Mouse (Mus musculus): ENCODE data around the gene Osm.

Gene Osm

DNA sequence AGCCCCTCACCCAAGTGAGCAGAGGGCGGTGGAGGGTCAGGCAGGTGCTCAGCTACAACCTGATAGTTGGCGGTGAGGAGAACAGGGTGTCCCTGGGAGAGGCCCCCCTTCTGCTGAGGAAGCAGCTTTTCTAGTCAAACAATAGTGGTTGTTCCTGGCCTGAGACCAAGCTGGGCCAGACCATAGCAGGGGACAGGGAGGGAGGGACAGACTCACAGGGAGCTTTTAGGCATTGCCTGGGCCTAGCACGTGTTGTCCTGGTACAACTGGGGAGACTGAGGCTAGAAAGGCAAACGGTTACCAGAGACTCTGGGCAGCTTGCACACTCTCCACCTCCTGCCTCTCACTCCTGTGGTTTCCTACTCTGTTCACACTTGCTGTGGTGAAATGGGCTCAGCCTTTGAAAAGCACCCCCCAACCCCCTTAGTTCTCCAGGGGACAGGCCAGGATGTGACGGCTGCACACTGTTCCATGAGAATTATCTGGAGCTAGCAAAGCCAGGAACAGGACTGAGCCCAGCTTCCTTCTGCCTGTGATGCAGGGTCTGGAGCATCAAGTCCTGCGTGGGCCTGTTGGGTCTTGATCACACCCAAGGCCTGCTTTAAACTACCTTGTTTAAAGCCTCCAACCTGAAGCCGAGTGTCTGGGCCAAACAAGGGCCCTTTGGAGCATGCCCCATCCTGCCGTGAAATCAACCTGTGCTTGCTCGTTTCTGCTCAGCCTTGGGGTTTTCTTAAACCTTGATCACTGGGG lies 19.8 kb upstream of the Osm start:
- DNase-seq = no peak

DNA sequence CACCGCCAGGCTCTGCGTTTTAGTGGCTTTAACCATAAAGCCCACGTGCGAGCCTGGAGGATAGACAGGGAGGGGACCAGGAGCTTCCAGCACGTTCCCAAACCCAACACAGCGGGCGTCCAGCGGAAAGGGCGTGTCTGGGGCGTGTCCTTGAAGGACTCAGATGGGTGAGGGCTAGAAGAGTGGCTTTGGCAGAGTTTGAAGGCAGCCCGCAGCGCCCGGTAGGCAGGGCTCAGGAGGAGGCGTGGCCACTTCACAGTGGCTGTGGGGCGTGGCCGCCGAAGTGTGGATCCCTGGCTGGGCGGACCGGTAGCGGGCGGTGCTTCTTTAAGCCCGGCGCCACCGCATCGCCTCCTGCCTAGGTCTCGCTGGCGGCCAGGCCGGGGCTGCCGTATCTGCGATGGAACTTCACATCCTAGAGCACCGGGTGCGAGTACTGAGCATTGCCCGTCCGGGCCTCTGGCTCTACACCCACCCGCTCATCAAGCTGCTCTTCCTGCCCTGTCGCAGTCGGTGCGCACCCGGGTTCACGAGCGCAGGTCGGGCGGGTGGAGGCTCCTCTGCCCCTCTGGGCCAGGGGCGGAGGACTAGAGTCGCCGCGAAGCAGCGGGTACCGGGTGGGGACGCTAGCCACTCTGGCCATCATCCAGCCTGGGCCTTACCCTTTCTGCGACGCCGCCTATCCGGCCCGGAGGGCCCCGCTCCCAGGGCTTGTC lies 18.1 kb upstream of the Osm start, which contains the start of gene Castor1:
Gene Castor1 (plus strand): TSS at position 312 of the 716 bp plus-strand sequence.
- peak; percentile 41 to 67 for DNase-seq

DNA sequence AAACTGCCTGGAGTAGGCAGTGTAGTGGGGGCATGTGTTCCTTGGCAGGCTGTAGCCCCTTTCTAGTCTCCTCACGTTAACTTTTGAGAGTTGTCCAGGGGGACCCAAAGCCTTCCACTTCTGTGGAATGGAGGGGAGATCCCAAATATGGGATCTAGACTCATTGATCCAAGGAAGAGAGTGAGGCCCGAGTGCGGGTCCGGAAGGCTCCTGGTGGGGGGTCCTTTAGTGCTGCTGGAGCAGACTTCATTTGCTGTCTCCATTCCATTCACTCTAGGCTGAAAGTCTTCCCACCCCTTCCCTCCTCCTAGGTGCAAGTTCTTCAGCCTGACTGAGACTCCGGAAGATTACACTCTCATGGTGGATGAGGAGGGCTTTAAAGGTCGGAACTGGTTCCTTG lies 17.6 kb upstream of the Osm start:
- no peak for DNase-seq

- peak; percentile 71 to 82 for DNase-seq
Observed at GRCm38 (mm10) chr11:4219317-4219751, 16.9 kb upstream of the Osm start.

- no peak for DNase-seq
Observed at GRCm38 (mm10) chr11:4219908-4220307, 16.3 kb upstream of the Osm start.

DNA sequence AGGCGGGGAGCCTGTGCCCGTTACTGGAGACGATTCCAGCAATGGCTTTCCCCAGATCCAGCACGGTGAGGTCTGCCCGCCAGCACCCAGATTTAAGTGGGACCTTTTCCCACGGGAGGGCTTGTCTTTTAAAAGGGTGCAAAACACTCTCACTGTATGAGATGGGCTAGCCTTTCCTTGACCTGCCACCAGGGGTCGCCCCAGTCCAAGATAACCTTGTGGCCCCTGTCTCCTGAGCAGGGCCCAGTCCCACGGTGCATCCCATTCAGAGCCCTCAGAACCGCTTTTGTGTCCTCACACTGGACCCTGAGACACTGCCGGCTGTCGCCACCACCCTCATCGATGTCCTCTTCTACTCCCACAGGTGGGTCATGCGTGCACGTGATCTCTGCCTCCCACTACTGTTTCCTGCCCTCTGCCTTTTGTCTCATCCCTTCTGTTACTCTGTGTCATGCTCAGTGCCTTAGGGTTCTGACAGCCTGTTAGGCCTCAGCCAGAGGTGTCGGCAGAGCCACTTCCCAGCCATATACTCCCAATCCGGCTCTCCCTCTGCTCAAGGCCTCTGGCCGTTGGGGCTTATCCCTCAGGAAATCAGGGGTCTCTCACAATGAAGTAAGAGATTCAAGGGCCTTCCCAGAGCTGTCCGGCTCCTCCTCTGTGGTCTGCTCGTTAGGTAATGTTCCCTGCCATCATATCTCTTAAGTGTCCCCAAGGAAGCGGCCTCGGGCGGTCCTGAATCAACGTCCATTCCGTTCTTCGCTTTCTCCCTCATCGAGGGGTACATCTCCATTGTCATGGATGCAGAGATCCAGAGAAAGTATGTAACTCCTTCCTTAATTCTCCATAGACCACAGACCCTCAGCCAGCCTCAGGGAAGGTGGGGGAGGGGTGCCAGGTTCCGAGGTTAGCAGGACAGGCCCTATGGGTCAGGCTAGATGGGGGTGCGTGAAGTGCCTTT lies 15.5 kb upstream of the Osm start:
- DNase-seq = peak; percentile 88 to 92

GRCm38 (mm10) chr11:4222046-4222950 lies 13.9 kb upstream of the Osm start:
- DNase-seq = no peak

DNA sequence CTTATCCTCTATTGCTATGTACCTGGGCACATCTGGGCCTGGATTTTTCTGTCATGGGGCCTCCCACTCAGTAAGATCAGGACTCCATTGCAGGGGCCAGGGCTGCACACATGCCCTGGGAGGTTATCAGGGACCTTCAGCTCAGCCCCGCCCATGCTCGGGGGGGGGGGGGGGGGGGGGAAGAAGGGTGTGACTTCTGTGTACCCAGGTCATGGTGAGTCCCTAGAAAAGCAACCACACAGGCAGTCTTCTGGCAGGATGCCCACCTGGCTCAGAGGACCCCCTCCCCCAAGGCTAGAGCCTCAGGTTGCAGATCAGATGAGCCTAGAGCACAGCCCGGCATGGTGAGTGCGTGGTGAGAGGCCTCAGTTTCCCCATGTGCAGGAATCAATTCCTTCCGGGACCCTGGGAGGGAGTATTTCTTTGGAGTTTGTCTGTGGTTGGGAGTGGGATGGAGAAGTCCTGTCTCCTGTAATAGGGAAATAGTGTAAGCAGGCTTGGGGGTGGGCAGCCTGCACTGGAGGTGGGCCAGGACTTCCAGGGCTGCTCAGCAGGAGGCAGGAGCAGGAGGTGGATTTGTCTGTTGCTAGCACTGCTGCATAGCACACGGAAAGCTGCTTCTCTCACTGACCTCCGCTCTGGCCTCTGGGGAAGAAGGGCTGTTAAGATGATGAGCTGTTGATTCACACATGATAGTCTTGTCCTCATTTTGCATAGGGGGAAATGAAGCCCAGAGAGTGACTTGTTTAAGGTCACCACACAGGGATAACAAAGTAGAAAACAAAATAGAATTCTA lies 12.6 kb upstream of the Osm start:
- no peak for DNase-seq

- no peak for DNase-seq
Observed at GRCm38 (mm10) chr11:4224223-4224622, 12.0 kb upstream of the Osm start.

GRCm38 (mm10) chr11:4226569-4227325 lies 9.5 kb upstream of the Osm start:
- DNase-seq = no peak

DNA sequence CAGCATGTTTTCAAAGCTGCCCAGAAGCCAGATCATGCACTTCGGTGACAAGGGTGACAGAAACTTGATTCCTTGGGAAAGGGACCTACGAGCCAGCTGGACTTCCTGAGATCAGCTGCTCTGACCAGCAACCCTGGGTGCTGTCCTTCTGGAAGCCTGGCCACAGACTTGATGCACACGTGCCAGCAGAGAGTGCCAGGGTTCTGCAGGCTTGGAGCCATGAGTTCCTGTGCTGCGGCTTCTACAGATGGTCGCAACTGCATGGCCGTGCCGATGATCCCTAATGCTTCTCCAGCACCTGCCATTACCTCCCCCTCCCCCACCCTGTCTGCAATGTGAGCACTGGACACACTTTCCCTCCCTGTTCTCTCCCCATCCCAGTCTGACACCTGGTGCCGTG lies 7.8 kb upstream of the Osm start:
- DNase-seq = peak; percentile 88 to 89

DNA sequence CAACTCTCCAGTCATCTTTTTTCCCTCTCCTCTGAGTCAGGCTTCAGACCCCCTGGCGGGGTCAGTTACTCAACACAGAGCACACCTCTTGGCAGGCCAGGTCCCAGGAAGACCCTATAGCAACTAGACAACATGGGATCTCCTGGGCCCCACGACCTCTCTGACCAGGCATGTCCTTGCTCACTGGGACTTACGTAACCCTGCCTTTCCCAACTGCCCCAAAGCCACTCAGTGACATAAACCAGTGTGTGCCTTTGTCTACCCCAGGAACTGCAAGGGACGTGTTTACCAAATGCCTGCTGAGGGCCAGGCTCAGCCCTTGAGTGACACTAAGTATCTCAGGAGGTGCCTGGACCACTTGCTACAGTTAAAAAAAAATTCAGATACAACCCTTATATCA lies 6.4 kb upstream of the Osm start:
- DNase-seq = no peak

DNA sequence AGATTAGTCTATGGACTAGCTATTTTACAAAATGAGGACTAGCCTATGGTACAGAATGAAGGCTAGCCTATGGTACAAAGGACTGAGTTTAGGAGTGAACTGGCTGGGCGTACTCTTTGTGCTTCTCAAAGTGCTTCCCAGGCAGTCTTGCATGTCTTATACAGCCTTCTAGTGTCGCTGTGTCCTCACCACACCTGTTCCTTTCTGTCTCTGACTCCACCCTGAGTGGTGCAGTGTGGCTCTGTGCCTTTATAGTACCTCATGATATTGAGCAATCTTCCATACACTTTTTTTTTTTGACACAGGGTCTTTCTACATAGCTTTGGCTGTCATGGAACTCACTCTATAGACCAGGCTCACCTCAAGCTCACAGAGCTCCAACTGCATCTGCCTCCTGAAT lies 4.8 kb upstream of the Osm start:
- no peak for DNase-seq

- no peak for DNase-seq
Observed at GRCm38 (mm10) chr11:4232644-4233043, 3.6 kb upstream of the Osm start.

- DNase-seq = no peak
Observed at GRCm38 (mm10) chr11:4235052-4235655, 1.1 kb upstream of the Osm start.

GRCm38 (mm10) chr11:4236546-4237067 lies 387 bp downstream of the Osm start:
- DNase-seq = no peak

- DNase-seq = no peak
Observed at GRCm38 (mm10) chr11:4237389-4237912, 1.2 kb downstream of the Osm start.

- no peak for DNase-seq
Observed at GRCm38 (mm10) chr11:4238167-4238566, 1.9 kb downstream of the Osm start.

DNA sequence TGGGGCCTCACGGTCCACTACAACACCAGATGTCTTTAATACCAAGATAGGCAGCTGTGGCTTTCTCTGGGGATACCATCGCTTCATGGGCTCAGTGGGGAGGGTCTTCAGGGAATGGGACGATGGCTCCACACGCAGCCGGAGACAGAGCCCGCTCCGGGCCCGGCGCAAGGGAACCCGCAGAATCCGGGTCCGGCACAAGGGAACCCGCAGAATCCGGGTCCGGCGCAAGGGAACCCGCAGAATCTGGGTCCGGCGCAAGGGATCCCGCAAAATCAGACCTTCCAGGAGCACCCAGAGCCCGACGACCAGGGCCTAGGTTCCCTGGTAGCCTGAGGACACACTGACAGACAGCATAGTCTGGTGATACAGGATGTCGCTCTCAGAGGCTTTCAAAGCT lies 3.5 kb downstream of the Osm start:
- no peak for DNase-seq

Measured in cerebellum, postnatal 25 days (tissue).